Mouse (Mus musculus) midbrain, embryonic 15.5 days (tissue): ENCODE measurements at regions not wholly inside any gene's neighbourhood (a gene's known extent, or its start where the extent isn't known, plus 50 kb on each side); places are given as distances from the start of the nearest gene placed in this dataset.

ENCODE experiments used
- ATAC-seq: fragments of 200-750 bp; cut with Nextera tagmentation; replicated peaks from 2 replicates; pipeline ENCODE4 v1.8.0; 2017; ENCODE audit warnings: moderate TSS enrichment
- H3K27ac ChIP-seq: fragments of 300-500 bp; sonication (generic); 2 replicates; pipeline ENCODE4 v1.5.1; 2015; ENCODE audit warnings: mild to moderate bottlenecking, inconsistent platforms
- H3K27me3 ChIP-seq: fragments of 300-500 bp; sonication (generic); replicated peaks from 2 replicates; pipeline ENCODE4 v1.6.1; 2015; ENCODE audit warnings: inconsistent platforms
- H3K36me3 ChIP-seq: fragments of 300-500 bp; sonication (generic); replicated peaks from 2 replicates; pipeline ENCODE4 v1.6.1; 2015; ENCODE audit warnings: inconsistent platforms
- H3K4me1 ChIP-seq: fragments of 300-500 bp; sonication (generic); 2 replicates; pipeline ENCODE4 v1.6.1; 2015; ENCODE audit warnings: inconsistent platforms
- H3K4me2 ChIP-seq: fragments of 300-500 bp; sonication (generic); 2 replicates; pipeline ENCODE4 v1.6.1; 2015; ENCODE audit warnings: inconsistent platforms, mild to moderate bottlenecking, moderate library complexity
- H3K4me3 ChIP-seq: fragments of 300-500 bp; sonication (generic); 2 replicates; pipeline ENCODE4 v1.5.1; 2015; ENCODE audit warnings: mild to moderate bottlenecking, inconsistent platforms
- H3K9ac ChIP-seq: fragments of 300-500 bp; sonication (generic); 2 replicates; pipeline ENCODE4 v1.6.1; 2015; ENCODE audit warnings: mild to moderate bottlenecking, inconsistent platforms
- H3K9me3 ChIP-seq: fragments of 300-500 bp; sonication (generic); 2 replicates; pipeline ENCODE4 v1.6.1; 2016; ENCODE audit warnings: inconsistent platforms
- WGBS: fragments of 180-500 bp; shearing (Covaris S2); methylation state at CpG from one replicate; pipeline ENCODE4 v1.1.7; 2015; ENCODE audit warnings: mixed read lengths; 5-methylcytosine and 5-hydroxymethylcytosine counted together

- H3K4me3 ChIP-seq: no peak overlapping the region
- H3K9ac ChIP-seq: no peak overlapping the region
- no peaks in the 10 kb centered on the region for H3K9me3 ChIP-seq
- ATAC-seq: no peak
- 0 out of 2 replicates have a peak, but pooled peaks cover 3% of the 10 kb centered on the region for H3K4me1 ChIP-seq
- H3K36me3 ChIP-seq: no peaks in the 10 kb centered on the region
- WGBS: 88% methylated on average over 6 of the region's 6 CpGs
- no peak overlapping the region for H3K4me2 ChIP-seq
- H3K27ac ChIP-seq: no peak overlapping the region
- H3K27me3 ChIP-seq: no peaks in the 10 kb centered on the region
Observed at GRCm38 (mm10) chr14:105435343-105435742, 177.0 kb downstream of the Ndfip2 start.

DNA sequence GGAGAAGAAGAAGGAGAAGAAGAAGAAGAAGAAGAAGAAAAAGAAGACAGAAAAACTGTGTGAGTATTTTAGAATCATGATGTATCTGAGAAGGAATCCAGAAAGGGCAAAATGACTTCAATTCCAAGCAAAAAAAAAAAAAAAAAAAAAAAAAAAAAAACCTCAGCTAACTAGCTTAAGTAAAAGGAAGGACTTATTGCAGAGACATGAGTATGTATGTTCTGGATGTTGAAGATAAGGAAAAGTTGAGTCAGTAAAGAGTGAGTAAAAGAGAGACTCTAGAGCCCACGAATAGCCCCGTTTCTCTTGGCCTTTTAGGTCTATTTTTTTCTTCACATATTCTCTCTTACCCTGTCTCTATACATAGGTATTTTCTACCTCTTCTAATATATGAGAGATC lies 175.1 kb downstream of the Ndfip2 start:
- Histone ChIP-seq H3K27ac (no peak overlapping the region), H3K27me3 (no peaks in the 10 kb centered on the region), H3K4me2 (no peak overlapping the region), H3K36me3 (no peaks in the 10 kb centered on the region), H3K4me3 (no peak overlapping the region), H3K9ac (no peak overlapping the region), H3K4me1 (0 out of 2 replicates have a peak, but pooled peaks cover 3% of the 10 kb centered on the region), H3K9me3 (no peaks in the 10 kb centered on the region)
- ATAC-seq: no peak
- WGBS: 96% methylated on average over 2 of the region's 2 CpGs

DNA sequence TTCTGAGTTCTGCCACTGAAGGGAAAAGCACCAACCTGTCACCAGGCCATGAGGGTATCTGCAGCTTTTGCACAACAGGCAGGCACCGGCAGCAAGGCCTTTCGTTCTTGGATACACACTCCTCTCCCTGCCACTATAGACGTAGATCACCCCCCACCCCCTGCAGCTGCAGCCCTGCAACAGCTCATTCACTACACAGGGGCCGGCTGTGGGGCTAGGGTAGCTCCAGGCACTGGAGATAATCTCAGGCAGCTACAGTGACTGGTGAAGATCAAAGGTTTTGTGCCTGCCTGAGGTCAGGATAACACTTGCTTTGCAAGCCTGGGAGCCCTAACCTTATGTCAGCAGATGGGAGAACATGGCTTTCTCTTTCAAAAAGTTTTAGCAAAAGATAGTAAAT lies 174.3 kb downstream of the Ndfip2 start:
- Histone ChIP-seq H3K9me3 (no peaks in the 10 kb centered on the region), H3K27me3 (no peaks in the 10 kb centered on the region), H3K27ac (no peak overlapping the region), H3K36me3 (no peaks in the 10 kb centered on the region), H3K4me3 (no peak overlapping the region), H3K4me2 (no peak overlapping the region), H3K9ac (no peak overlapping the region), H3K4me1 (0 out of 2 replicates have a peak, but pooled peaks cover 4% of the 10 kb centered on the region)
- under 1% methylated on average over 4 of the region's 4 CpGs for WGBS
- peak; percentile 45; the same call in 1 of the 2 replicates for ATAC-seq

- Histone ChIP-seq H3K4me1 (0 out of 2 replicates have a peak, but pooled peaks cover 8% of the 10 kb centered on the region), H3K36me3 (no peaks in the 10 kb centered on the region), H3K27me3 (no peaks in the 10 kb centered on the region), H3K27ac (no peak overlapping the region), H3K9me3 (no peaks in the 10 kb centered on the region), H3K9ac (no peak overlapping the region), H3K4me3 (no peak overlapping the region), H3K4me2 (no peak overlapping the region)
- ATAC-seq: no peak
- WGBS: 97% methylated on average over 4 of the region's 4 CpGs
Observed at GRCm38 (mm10) chr14:105431584-105431983, 173.2 kb downstream of the Ndfip2 start.

- WGBS: 85% methylated on average over 5 of the region's 5 CpGs
- Histone ChIP-seq H3K9me3 (no peaks in the 10 kb centered on the region), H3K27ac (no peak overlapping the region), H3K4me1 (0 out of 2 replicates have a peak, but pooled peaks cover 8% of the 10 kb centered on the region), H3K27me3 (no peaks in the 10 kb centered on the region), H3K4me2 (no peak overlapping the region), H3K4me3 (no peak overlapping the region), H3K36me3 (no peaks in the 10 kb centered on the region), H3K9ac (no peak overlapping the region)
- no peak for ATAC-seq
Observed at GRCm38 (mm10) chr14:105429664-105430257, 171.4 kb downstream of the Ndfip2 start.

GRCm38 (mm10) chr14:105427474-105427901 lies 169.1 kb downstream of the Ndfip2 start:
- ATAC-seq: peak; percentile 90
- Histone ChIP-seq H3K36me3 (no peaks in the 10 kb centered on the region), H3K9ac (no peak overlapping the region), H3K27ac (no peak overlapping the region), H3K27me3 (no peaks in the 10 kb centered on the region), H3K9me3 (no peaks in the 10 kb centered on the region), H3K4me1 (0 out of 2 replicates have a peak, but pooled peaks cover 6% of the 10 kb centered on the region), H3K4me3 (peak overlapping the region; percentile 26), H3K4me2 (peak overlapping the region; percentile 44)
- 19% methylated on average over 17 of the region's 17 CpGs for WGBS

DNA sequence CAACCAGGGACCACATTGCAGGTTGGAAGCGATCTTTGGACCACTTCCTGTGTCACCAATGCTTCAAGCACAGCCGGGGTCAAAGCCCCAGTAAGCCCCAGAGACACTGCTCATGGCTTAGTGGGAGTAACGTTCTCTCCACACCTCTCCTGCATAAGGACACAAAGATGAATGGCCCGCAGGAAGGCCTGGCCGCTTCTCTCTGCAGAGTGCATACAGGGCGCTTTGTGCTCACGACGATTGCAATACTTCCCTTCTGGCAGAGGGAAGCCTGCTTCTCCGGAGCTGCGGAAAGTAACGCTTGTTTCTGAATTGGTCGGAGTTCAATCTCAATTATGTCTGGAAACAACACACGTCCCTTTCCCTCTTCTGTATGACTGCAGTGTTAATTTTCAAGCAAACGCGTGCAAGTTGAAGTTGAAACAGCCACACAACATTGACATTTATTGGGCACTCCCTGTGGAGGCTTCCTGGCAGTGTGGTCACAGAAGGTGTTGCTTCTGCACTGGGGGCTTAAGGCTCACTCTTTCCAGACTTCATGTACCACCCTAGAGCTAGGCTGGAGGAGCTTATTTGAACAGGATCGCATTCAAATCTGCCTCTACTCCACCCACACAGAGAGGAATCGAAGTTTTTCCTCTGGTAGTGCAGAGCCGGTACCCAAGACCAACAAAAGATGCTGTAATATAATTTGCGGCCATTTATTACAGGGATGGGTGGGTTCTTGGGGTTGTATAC lies 168.4 kb downstream of the Ndfip2 start:
- Histone ChIP-seq H3K4me3 (no peak overlapping the region), H3K9me3 (no peaks in the 10 kb centered on the region), H3K36me3 (no peaks in the 10 kb centered on the region), H3K9ac (no peak overlapping the region), H3K4me2 (no peak overlapping the region; the same call in 1 of the 2 replicates), H3K27me3 (no peaks in the 10 kb centered on the region), H3K27ac (no peak overlapping the region), H3K4me1 (0 out of 2 replicates have a peak, but pooled peaks cover 5% of the 10 kb centered on the region)
- 72% methylated on average over 19 of the region's 19 CpGs for WGBS
- ATAC-seq: 0 out of 2 replicates have a peak, but pooled peaks have one; percentile 42

GRCm38 (mm10) chr14:105417967-105418366 lies 159.6 kb downstream of the Ndfip2 start:
- Histone ChIP-seq H3K4me1 (no peaks in the 10 kb centered on the region), H3K9ac (no peak overlapping the region), H3K36me3 (no peaks in the 10 kb centered on the region), H3K4me3 (no peak overlapping the region), H3K9me3 (no peaks in the 10 kb centered on the region), H3K4me2 (no peak overlapping the region), H3K27me3 (no peaks in the 10 kb centered on the region), H3K27ac (no peak overlapping the region)
- ATAC-seq: no peak
- WGBS: 55% methylated on average over 4 of the region's 4 CpGs

DNA sequence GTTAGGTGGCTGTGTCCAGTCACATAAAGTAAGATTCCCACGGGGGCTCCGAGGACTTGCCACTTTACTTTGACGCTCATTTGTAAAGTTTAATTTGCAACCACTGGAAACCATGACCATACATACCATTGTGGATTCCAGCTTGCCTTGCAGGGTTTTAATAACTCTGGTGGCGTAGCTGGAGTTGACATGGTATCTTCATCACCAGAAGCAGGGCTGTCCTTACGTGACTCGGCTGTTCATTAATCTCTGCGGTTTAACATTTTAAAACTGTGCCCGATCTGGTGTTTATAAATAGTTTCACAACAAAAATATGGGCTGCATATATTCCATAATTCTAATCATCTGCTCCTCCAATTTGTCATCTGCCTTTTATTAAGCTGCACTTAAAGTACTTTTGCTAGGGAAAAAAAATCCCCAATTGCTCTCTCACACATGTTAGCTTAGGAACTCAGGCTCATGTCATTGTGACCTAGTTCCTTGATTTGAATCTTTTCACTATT lies 159.1 kb downstream of the Ndfip2 start:
- no peaks in the 10 kb centered on the region for H3K9me3 ChIP-seq

DNA sequence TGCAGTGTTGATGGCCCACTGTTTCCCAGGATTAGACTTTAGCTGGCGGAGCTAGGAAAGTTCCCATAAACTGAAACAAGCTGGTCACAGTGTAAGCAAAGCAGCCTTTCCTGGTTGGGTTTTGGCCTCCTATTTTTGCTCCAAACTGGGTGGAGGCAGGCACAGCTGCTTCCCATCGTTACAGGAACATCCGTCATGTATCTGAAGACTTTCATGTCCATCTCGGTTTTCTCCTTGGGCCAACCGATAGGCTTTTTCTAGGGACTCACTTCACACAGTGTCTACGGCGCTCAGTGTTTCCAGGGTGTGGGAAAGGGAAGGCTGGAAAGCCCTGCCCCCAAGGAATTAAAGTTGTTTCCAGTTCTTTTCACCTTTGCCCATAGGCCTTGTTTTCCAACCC lies 158.6 kb downstream of the Ndfip2 start:
- Histone ChIP-seq H3K9ac (no peak overlapping the region), H3K27me3 (no peaks in the 10 kb centered on the region), H3K4me2 (no peak overlapping the region), H3K4me1 (no peaks in the 10 kb centered on the region), H3K9me3 (no peaks in the 10 kb centered on the region), H3K36me3 (no peaks in the 10 kb centered on the region), H3K27ac (no peak overlapping the region), H3K4me3 (no peak overlapping the region)
- WGBS: 89% methylated on average over 7 of the region's 7 CpGs
- ATAC-seq: no peak

More for the DNA sequence above, 159.1 kb downstream of the Ndfip2 start:
- Histone ChIP-seq H3K9ac (no peak overlapping the region), H3K4me1 (no peaks in the 10 kb centered on the region), H3K4me3 (no peak overlapping the region), H3K27ac (no peak overlapping the region), H3K4me2 (no peak overlapping the region), H3K36me3 (no peaks in the 10 kb centered on the region), H3K27me3 (no peaks in the 10 kb centered on the region)
- 89% methylated on average over 8 of the region's 8 CpGs for WGBS
- ATAC-seq: no peak

DNA sequence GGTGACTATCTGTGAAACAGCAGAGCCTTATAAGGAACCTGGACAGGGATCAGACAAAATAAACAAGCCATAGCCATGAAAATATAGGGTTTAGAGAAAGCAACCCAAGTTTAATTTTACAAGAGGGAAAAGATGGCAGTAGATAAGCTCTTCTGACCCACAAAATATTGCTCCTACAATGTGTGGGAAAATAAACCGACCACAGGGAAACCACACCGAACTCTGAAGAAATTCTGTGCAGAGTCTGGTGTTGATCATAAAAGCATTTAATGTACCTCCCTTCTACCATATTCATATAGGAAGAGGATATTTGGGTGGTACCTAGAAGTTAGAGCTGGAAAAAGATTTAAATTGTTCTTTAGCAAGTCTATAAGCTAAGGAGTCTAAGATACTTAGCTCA lies 146.3 kb downstream of the Ndfip2 start:
- no peak overlapping the region for H3K27ac ChIP-seq
- H3K36me3 ChIP-seq: no peaks in the 10 kb centered on the region
- H3K27me3 ChIP-seq: no peaks in the 10 kb centered on the region
- H3K9me3 ChIP-seq: no peaks in the 10 kb centered on the region
- no peak overlapping the region for H3K4me3 ChIP-seq
- no peak for ATAC-seq
- WGBS: 87% methylated on average over 2 of the region's 2 CpGs
- H3K4me1 ChIP-seq: no peaks in the 10 kb centered on the region
- H3K9ac ChIP-seq: no peak overlapping the region
- no peak overlapping the region for H3K4me2 ChIP-seq

DNA sequence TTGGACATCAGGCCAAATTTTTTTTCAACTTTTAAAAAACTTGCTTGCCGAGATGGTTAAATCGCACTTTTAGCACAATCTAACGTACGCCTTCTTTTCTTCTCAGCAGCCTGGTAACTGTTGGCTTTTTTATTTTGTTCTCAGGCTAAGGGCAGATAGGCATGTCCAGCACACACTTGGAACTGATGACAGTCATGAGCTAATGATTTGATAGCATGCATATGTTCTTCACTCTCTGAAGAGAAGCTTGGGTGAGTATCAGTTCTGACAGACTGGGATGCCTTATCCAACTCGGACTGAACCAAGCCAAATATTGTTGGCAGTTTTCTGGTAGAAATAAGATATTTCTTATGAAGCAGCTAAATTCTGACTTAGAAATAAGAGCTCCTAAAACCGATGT lies 145.9 kb downstream of the Ndfip2 start:
- H3K27ac ChIP-seq: no peak overlapping the region
- H3K4me1 ChIP-seq: no peaks in the 10 kb centered on the region
- no peaks in the 10 kb centered on the region for H3K36me3 ChIP-seq
- no peaks in the 10 kb centered on the region for H3K27me3 ChIP-seq
- 95% methylated on average over 6 of the region's 6 CpGs for WGBS
- no peak overlapping the region for H3K9ac ChIP-seq
- no peaks in the 10 kb centered on the region for H3K9me3 ChIP-seq
- H3K4me2 ChIP-seq: no peak overlapping the region
- no peak overlapping the region for H3K4me3 ChIP-seq
- no peak for ATAC-seq
